Mouse (Mus musculus) splenic B cell, adult 2 months (primary cell): ENCODE measurements at regions not wholly inside any gene's neighbourhood (a gene's known extent, or its start where the extent isn't known, plus 50 kb on each side); places are given as distances from the start of the nearest gene placed in this dataset.

ENCODE experiments used
- DNase-seq: peaks from one replicate; pipeline ENCODE4 v3.0.0-alpha.2; 2011; ENCODE audit warnings: low read depth, low spot score
- H3K27me3 ChIP-seq: 2 replicates; pipeline ENCODE4 v1.6.1; 2012; ENCODE audit warnings: mild to moderate bottlenecking, low read length, moderate library complexity, mixed read lengths; ENCODE audit not compliant: control insufficient read depth, poor library complexity, insufficient read depth, severe bottlenecking
- H3K36me3 ChIP-seq: 2 replicates; pipeline ENCODE4 v1.6.1; 2012; ENCODE audit warnings: mild to moderate bottlenecking, low read length, moderate library complexity, mixed read lengths; ENCODE audit not compliant: control insufficient read depth, poor library complexity, insufficient read depth, severe bottlenecking

DNA sequence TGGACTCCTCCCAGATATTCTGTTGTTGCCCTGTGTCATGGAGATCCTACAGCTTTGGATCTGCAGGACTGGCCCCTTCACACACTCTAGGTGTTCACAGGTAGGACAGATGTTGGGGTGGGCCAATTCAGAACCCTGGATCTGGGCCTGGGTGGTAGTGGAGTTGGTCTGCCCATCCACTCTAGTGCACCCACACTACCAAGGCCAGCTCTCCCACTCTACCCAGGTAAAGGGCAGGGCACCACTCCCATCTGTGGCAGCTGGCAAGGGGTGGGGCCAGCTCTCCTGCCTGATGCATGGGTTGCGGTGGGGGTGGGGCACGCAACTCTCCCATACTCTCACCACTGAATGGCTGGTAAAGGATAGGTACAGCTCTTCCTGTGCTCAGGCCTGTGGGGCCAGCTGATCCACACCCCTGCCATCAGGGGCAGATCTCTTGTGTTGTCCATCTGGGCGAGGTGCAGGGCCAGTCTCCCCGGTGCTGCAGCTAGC, 76.5 kb downstream of the Gja1 start:
- Histone ChIP-seq H3K27me3 (no peaks in the 10 kb centered on the region), H3K36me3 (no peaks in the 10 kb centered on the region)
- DNase-seq: no peak

DNA sequence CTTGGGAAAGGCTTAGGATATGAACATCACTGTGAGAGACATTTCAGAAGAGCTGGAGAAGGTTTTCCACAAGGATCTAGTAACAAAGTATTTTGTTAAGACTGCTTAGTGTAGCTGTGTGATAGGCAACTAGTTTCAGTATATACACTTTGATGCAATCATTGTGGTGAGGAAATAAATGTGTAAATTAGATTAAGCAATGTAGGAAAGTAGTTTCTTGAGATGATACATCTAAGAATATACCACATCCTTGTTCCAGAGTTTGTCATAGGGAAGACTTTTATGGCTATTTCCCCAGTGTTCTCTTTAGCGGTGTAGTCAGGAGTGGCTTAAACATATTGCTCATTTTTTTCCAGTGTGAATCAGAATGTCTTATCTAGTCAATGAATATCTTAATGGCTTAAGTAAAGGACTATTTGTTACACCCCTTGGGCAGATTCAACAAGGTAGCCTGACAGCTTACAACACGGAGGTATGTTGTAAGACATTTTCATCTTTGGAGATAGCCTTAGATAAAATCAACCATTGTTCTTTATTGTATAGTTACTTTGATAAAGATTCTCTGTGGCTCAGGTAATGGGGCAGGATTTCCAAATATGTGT, 78.8 kb downstream of the Gja1 start:
- no peaks in the 10 kb centered on the region for H3K36me3 ChIP-seq
- no peaks in the 10 kb centered on the region for H3K27me3 ChIP-seq
- no peak for DNase-seq

DNA sequence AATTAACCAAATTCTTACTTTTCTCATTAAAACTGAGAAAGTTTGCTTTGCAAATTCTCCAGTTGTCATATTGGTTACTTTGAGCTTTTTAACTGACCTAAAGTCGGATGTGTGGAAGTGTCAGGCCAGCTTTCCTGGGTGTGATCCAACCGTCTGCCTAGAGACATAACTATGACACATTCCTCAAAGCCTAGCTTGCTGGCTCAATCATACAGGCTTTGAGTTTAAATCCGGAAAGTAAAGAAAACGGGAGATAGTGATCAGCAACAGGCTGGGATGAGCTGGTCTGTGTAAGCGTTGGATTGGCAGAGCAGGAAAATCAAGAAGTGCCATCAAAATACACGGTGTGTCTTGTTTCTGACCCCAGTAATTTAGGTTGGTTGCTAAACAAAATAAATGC, 91.4 kb downstream of the Gja1 start:
- DNase-seq: no peak
- Histone ChIP-seq H3K27me3 (no peaks in the 10 kb centered on the region), H3K36me3 (no peaks in the 10 kb centered on the region)

DNA sequence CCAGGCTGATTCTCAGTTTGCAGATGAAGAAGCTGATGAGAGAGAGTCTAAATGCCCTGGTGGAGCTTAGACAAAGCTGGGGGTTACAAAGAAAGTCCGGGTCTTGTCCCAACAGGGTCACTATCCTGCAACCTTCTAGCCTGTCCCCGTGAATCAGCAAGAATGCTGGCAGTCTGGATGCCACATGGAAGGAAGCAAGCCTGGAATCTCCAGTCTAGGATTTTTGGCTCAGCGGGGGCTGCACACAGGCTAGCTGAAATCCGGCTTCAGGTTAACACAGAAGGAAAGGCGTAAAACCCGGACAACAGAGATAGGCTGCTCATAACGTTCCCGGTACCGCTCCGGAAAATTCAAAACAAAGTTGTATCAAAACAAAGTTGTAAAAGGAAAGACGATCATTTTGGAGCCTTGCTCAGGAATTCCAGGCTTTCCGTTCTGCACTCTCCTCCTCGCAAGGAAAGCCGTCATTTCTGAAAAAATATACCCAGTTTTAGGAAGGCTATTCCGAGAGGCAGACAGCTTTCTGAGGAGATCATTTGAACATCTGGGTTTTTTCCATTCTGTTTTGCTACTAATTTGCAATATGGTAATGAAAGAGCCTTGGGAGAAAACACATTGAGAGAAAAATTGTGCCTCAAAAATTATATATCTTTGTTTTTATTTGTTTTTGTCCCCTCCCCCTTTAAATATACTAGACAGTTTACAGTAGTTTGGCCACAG, 92.0 kb downstream of the Gja1 start:
- Histone ChIP-seq H3K27me3 (no peaks in the 10 kb centered on the region), H3K36me3 (no peaks in the 10 kb centered on the region)
- no peak for DNase-seq

DNA sequence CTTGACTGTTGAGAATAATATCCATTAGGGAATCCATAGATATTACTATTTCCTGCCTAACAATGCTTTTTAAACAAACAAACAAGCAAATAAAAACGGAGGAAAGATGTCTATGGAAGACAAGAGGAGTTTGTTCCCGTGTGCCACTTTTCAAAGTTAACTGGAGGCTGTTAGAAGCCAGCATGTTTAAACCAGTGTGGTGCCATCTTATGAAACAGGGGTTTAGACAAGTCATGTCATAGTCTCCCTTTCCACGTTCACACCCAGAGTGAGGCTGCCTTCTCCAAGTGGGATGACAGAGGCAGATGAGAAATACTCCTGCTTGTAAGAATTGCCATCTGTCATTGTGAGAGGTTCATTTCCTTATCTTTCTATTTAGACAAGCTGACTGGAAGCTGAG, 92.8 kb downstream of the Gja1 start:
- Histone ChIP-seq H3K36me3 (no peaks in the 10 kb centered on the region), H3K27me3 (no peaks in the 10 kb centered on the region)
- DNase-seq: no peak

DNA sequence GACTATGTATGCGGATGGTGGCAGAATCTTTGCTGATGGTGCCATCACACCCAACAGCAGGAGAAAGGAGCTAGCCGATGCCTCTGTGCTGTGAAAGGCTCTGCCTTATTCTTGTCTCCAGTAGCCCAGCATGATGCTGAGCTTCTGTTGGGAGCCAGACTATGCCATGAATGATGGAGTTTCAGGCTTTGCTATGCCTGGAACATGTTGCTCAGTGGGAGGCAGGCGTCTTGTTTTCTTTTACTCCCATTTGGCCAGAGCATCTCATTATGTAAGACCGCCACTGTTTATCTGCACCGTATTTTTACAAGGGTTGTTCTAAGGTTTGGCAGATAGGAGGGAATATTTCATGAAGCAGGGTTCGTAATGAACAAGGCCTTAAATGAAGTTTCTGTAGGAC, 97.8 kb downstream of the Gja1 start:
- H3K27me3 ChIP-seq: no peaks in the 10 kb centered on the region
- H3K36me3 ChIP-seq: no peaks in the 10 kb centered on the region
- no peak for DNase-seq

DNA sequence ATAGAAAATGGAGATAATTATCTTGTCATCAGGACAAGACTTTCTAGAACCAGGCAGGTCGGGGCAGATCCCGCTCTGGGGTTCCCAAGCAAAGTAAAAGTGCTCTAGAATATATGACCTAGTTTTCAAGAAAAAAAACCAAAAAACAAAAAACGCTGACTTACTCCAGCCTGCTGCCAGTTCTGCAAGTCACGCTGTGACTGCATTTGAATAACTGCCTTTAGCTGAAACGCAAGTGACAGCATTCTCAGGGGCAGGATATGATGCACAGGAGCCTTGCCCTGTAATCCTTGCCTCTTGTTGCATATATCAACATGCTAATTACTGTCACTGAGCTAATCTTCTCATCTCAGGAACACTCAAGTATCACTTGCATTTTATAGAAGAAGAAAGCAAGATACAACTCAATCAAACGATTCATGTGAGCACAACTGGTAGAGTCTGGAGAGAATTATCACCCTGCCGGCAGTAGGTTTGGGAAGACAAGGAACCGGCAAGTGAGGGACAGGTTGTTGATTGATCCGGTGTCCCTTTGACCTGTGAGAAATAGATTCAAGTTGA, 105.1 kb downstream of the Gja1 start:
- no peak for DNase-seq
- no peaks in the 10 kb centered on the region for H3K36me3 ChIP-seq

DNA sequence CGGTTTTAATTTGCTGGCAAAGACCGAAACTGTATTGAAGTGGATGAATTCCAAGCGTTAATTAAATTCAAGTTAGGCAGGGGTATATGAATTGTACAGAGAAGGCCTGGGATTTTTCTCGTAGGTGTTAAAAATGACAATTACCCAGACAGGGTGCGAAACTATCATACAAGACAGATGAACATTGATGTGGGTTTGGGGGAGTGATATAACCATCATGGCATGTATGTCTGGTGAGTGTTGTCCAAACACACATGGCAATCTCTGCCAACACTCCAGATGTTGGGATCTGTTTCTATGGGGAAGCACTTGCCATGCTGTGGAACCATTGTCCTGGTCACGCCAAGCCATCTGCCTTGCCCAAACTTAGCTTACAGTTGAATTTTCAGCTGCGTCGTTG, 107.8 kb downstream of the Gja1 start:
- no peak for DNase-seq
- Histone ChIP-seq H3K36me3 (no peaks in the 10 kb centered on the region), H3K27me3 (no peaks in the 10 kb centered on the region)

More for the DNA sequence above, 105.1 kb downstream of the Gja1 start:
- no peaks in the 10 kb centered on the region for H3K27me3 ChIP-seq

DNA sequence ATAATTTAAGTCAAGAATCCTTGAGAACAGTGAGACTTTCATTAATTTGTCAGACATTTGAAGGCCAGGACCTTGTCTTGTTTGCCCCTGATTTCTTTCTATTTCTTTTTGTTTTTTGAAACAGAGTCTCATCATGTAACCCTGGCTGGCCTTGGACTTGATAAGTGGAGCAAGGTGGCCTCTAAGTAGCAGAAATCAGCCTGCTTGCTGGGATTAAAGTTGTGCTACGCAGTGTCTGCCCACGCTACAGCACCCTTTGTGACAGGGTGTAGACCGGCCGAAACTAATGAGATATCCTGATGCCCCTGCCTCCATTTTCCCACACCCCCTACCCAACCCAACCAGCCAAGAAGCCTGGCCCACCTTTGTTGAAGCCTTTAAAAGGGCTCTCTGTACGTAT, 108.6 kb downstream of the Gja1 start:
- H3K27me3 ChIP-seq: no peaks in the 10 kb centered on the region
- no peak for DNase-seq

DNA sequence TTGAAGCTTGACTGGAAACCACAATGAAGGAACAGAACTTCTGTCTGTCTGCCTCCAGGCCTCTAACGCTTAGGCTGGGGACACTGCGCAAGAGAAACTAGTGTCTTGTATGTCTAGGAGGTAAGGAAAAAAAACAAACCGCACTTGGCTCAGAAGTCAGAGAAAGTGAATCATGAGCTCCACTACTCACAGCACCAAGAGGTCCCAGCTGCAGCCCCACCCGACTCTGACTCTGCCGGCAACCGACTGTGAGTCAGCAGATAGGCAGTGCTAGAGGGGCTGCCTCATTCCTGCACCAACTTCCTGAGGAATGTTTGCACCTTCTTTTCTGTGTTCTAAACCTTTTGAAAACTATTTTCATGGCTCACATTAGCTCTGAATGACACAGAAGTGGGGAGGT, 109.5 kb downstream of the Gja1 start:
- Histone ChIP-seq H3K27me3 (no peaks in the 10 kb centered on the region), H3K36me3 (no peaks in the 10 kb centered on the region)
- DNase-seq: no peak

More for the DNA sequence above, 108.6 kb downstream of the Gja1 start:
- no peaks in the 10 kb centered on the region for H3K36me3 ChIP-seq

DNA sequence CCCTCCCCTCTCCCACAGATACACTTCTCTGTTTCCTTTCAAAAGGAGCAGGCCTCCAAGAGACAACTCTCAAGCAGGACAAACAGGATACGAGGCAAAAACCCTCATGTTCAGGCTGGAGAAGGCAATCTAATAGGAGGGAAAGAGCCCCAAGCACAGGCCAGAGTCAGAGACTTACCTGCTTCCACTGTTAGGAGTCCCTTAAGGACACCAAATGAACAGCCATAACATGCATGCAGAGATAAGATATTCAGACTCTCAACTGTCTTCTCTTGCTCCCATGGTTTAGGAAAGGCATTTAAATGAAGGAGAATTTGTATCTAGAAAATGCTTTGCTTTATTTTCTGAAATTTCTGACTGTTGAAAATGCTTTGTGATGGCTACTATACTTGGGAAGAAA, 116.3 kb downstream of the Gja1 start:
- no peaks in the 10 kb centered on the region for H3K36me3 ChIP-seq
- DNase-seq: no peak
- H3K27me3 ChIP-seq: no peaks in the 10 kb centered on the region

DNA sequence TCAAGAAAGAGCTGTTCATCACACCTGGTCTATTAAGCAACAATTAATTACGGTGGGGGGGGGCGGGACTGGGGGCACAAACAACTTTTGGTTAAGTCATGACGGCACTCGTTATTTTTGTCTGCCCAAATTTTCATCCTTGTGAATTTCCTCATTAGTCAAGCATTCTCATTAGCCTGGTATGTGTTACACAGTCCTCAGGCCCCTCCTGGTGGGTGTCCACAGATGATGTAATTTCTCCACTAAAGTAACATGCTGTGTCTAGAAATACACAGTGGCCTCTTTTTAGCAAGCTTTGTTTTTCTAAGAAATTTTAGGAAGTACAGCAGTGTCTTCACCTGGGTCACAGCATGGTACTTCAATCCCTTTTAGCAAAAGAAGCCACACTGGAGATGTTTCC, 118.2 kb downstream of the Gja1 start:
- DNase-seq: no peak
- Histone ChIP-seq H3K36me3 (no peaks in the 10 kb centered on the region), H3K27me3 (no peaks in the 10 kb centered on the region)

DNA sequence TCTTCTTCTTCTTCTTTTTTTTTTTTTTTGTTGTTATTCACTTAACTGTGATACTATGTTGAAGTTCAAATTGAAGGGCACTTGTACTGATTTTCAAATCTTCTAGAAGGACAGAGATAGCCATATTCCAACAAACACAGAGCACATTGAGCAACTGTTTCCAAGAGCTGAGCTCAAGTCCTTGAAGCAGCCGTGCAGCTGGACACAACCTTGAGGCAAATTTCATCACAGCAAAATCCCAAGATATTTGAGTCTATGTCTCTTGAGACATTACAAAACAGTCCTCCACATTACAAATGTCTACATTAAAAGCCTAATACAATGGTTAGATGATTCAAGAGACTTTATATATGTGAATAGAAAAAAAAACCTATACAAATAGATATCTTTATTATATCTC, 141.9 kb downstream of the Gja1 start:
- H3K36me3 ChIP-seq: no peaks in the 10 kb centered on the region
- DNase-seq: no peak
- H3K27me3 ChIP-seq: no peaks in the 10 kb centered on the region

DNA sequence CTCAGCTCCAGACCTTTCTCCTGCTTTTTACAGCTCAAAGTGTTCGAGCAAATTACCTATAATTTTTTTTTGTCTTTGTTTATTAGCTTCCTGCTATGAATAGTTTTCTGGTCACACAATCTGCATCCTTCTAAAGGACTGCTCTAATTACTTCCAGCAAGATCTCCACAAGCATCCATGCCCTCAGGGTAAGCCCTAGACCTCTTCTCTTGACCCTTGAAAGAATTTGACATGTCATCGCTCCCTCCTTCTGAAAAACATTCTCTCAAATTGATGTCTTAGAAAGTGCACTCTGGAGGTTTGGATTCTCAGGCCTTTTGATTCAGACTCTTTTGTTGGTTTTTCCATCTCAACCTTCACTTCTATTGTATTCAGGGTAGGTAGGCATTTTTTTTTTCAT, 148.7 kb downstream of the Gja1 start:
- Histone ChIP-seq H3K36me3 (no peaks in the 10 kb centered on the region), H3K27me3 (no peaks in the 10 kb centered on the region)
- DNase-seq: no peak

DNA sequence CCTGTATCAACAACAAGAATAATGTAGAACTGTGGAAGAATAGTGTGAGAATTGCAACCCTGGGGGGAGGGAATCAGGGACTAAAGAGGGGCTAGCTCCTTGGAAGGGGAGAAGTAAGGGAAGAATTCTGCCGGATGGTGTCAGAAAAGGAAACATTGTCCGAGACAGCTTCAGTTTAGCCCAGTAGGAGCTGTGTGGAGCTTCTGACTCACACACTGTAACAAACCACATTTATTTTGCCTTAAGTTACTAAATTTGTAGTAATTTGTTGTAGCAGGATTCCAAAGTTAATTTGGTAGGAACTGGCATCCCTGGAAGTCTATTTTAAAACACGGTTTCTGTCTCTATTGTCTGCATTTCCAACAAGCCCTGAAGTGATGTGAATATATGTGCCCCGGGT, 160.0 kb downstream of the Gja1 start:
- DNase-seq: no peak
- H3K36me3 ChIP-seq: no peaks in the 10 kb centered on the region
- H3K27me3 ChIP-seq: no peaks in the 10 kb centered on the region
